Mouse (Mus musculus) left cerebral cortex, adult 2 months (tissue): ENCODE data around the gene Clic3. TPM values are rescaled to one million over a fixed set of nuclear protein-coding genes. Genes with fewer than 3 reads are reported as not detected.

Source experiments
- DNase-seq, 2 experiments: peaks; one replicate each; pipeline ENCODE4 v3.0.0; 2021 to 2022; ENCODE audit warnings: low spot score in 2 of 2, mixed read lengths in 1 of 2; ENCODE audit errors: extremely low spot score in 1 of 2
- H3K27ac ChIP-seq: fragments of 200-600 bp; 2 replicates; pipeline ENCODE4 v1.8.1; 2022
- H3K4me3 ChIP-seq: fragments of 200-600 bp; 2 replicates; pipeline ENCODE4 v1.8.1; 2022
- CTCF ChIP-seq: fragments of 200-600 bp; IDR thresholded peaks from 2 replicates; pipeline ENCODE4 v1.8.1; 2022; ENCODE audit warnings: antibody characterized with exemption, mild to moderate bottlenecking, moderate library complexity
- intact Hi-C: fragments of 180-260 bp; cut with DNase I; formaldehyde crosslinking; loops from one replicate; pipeline ENCODE4 v1.15.1; 2025
- total RNA-seq, 2 experiments: library from RNA; stranded (reverse); gene quantifications; 2 replicates each; pipeline ENCODE4 v1.2.3; 2021

The Clic3 gene
- total RNA-seq, 2 experiments from 2014 or later: not detected

- H3K27ac ChIP-seq: no peak overlapping the region
- DNase-seq: no peak
- intact Hi-C loops: no loop called here
- H3K4me3 ChIP-seq: no peak overlapping the region
- TF ChIP-seq CTCF: no peak
These were observed 3.7 kb upstream of the Clic3 start for GRCm38 (mm10) chr2:25452951-25453350.

DNA sequence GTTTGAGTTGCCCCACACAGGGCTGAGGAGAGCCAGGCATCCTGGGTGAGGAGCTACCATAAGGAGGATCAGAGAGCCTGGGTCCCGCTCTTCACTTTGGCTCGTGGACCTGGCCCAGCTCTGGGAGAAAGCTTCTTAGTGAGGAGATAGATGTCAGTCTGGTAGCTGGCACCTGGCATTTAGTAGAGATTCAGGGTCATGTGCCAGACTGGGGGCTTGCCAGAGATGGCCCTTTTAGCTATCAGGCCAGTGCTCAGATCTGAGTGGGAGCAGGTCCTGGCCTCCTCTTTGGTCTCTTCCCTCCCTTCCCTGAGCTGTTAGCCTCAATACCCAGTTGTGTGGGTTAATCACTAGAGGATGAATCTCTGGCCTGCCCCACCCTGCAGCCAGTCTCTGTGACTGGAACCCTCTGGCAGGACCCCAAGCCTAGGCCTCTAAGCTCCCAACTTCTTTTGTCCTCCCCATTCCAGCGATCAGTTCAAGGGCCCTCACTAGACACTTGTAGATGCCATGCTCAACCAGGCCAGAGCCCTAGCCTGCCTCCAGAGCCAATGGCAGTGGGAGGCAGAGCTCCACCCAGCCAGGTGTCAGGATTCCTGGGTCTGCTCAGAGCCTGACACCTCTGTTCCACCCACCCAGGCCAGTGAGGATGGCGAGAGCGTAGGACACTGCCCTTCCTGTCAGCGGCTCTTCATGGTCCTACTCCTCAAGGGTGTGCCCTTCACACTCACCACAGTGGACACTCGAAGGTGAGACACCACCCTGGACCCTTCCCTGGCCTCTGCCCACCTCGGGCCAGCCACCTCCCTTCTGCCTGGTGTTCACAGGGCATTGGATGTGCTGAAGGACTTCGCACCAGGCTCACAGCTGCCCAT is 621 bp downstream of the Clic3 start:
- no peak for DNase-seq
- Histone ChIP-seq H3K4me3 (no peak overlapping the region), H3K27ac (no peak overlapping the region)
- TF ChIP-seq CTCF: no peak
- intact Hi-C loops: no loop called here

DNA sequence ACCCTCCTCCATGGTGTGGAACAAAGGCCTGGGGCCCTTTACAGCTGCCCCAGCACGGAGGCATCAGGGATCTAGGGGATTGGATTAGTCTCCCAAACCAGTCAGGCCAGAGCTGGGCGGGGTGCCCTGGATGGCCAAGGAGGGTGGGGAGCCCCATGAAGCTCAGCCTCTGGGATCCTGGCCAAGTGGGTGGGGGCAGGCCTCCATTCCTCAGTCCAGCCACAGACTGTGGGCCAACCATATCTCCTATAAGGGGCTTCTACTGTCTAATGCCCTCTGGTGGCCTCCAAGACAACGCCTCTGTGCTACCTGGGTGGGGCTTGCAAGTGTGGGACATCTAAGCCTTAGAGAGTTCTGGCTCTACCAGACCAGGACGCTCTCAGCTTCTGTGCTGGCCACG is 2.3 kb downstream of the Clic3 start:
- no peak for DNase-seq
- Histone ChIP-seq H3K27ac (no peak overlapping the region), H3K4me3 (no peak overlapping the region)
- TF ChIP-seq CTCF: no peak
- intact Hi-C loops: no loop called here

DNA sequence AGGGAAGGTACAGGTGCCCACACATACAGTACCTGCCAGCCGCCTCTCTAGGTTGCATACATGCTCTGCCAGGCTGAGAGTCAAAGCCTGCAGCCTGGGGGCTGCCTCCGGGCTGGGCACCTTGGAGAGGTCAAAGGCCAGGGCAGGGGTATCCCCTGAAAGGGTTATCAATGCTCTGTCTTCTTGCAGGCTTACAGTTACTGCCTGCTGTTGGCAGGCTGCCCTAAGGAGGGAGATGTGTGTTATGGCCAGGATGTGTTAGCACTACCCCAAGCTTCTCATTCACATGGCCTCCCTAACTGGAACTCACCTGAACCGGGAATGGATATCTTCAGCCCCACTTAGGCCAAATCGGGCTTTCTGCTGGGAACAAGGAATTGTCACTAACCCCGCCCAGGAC is 3.5 kb downstream of the Clic3 start:
- DNase-seq: peak in 1 of 2 experiments; percentile 26
- Histone ChIP-seq H3K27ac (peak overlapping the region; percentile 98), H3K4me3 (peak overlapping the region; percentile 93)
- no peak for TF ChIP-seq CTCF
- intact Hi-C loops: loop anchor here (2.0 kb wide), 2 partner anchors 31 to 41 kb away; partner anchors contain the start of genes Abca2, C8g and Fbxw5

DNA sequence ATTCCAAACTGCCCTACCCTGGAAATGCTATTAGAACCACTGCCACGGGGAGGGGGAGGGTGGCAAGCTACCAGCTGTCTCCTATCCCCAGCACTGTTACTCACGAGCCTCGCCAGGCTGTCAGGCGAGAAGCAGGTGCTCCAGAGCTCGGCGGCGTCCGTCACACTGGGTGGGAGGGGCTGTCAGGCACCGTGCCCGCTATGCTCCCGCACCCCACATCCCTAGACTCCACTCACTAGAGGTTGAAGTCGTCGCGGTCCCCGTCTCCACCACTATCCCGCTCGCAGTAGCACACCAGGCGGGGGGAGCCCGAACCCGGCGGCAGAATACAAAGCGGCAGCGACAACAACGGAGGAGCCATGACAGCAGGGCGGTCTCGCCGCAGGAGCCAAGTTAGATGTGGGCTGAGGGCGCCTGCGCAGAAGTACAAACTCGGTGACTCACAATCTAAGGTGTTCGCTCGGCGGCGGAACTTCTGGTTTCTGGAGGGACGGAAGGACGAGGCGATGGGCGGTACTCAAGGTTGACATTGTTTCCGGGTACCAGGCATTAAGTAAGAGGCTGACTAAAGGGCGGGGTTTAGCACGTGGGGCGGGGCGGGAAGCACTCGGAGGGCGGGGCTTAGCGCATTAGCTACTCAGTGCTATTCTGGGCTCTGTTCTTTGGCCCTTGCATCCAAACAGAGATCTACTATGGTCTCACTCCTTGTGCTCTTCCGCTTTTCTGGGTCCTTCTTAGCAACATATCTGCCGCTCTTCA is 4.1 kb downstream of the Clic3 start, which contains the start of gene Paxx:
Paxx (minus strand) TSS at position 544 of the 759 bp plus-strand sequence.
- no peak for TF ChIP-seq CTCF
- intact Hi-C loops: loop anchor here (2.0 kb wide), 2 partner anchors 32 to 40 kb away; partner anchors contain the start of genes Abca2, C8g and Fbxw5
- peak within 1 kb of the TSS; percentile 93 for H3K4me3 ChIP-seq
- DNase-seq: peak; percentile 88 to 91
- H3K27ac ChIP-seq: peak within 1 kb of the TSS; percentile 98

DNA sequence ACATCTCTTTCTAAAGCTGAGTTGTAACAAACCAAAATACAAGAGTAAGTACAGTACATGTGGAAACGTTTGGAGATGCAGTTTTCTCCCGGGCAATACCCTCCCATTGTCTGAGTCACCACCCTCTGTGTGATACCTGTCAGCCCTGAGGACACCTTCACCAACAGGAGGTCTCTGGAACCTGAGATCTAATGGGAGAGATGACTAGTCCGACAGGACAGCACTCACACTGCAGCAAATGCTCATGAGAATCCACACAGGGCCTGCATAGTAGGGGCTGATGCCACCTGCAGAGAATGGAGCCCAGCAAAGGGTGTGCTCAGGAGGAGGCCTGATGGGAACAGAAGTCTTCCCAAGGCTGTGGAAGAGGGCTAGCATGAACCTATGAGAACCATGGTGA is 4.8 kb downstream of the Clic3 start:
- intact Hi-C loops: loop anchor here (2.0 kb wide), 2 partner anchors 33 to 39 kb away; partner anchors contain the start of genes Abca2, C8g and Fbxw5
- TF ChIP-seq CTCF: no peak
- DNase-seq: no peak
- Histone ChIP-seq H3K27ac (peak overlapping the region; percentile 88), H3K4me3 (peak overlapping the region; percentile 93)

DNA sequence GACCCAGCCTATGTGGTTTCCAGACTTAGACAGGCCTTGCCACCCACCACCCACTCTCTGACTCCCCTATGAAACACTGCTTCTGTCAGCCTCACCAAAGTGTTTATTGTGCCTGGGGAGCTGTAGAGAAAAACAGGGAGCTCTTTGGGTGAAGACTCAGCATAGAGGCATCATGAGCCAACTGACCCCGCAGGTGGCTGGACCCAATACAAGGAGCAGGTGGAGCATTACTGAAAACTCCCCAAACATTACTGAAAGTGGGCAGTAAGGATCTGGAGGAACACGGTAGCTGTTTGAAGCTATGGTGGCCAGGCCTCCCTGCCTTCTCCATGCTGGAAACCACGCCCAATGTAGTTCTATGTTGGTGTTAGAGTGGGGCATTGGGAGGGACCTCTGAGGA is 7.0 kb downstream of the Clic3 start:
- DNase-seq: no peak
- Histone ChIP-seq H3K4me3 (no peak overlapping the region), H3K27ac (no peak overlapping the region)
- no peak for TF ChIP-seq CTCF
- intact Hi-C loops: no loop called here

GRCm38 (mm10) chr2:25465256-25465655 is 8.6 kb downstream of the Clic3 start:
- Histone ChIP-seq H3K4me3 (no peak overlapping the region), H3K27ac (no peak overlapping the region)
- intact Hi-C loops: no loop called here
- DNase-seq: no peak
- no peak for TF ChIP-seq CTCF

DNA sequence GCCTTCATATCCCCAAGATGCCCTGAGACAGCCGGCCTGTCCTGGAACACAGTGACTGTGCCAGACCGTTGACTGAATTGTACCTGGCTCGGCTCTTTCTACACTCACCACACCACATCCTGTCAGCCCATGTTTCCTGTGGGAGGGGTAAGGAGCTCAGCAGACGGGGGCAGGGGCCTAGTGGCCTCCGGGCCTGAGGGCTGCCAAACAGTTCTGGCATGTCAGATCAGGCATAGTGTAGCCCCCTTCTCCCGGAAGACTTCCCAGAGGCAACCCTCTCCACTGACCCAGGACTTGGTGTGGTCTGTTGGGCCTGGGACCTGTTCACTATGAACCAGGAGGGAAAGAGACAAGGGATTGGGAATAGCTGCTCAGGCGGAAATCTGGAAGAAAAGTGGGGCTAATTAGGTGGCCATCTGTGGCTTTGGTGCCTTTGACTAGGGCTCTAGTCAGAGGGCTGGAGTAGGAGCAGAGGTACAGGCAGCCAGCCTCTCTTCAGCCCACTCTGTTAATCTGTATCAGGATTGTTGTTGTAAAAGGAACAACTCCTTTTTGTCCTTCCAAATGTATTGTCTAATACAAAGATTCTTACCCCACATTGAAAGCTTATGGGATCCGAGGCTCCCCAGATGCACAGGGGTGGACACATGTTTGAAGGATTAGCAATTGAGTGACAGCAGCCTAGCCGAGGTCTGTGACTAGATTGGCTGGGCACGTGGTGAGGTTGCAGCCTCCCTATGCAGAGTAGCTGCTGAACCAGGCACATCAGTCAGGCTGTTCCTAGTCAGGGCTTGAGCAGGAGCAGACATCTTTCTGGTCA is 9.4 kb downstream of the Clic3 start:
- no peak for DNase-seq
- no peak overlapping the region for H3K27ac ChIP-seq
- no peak for TF ChIP-seq CTCF
- no peak overlapping the region for H3K4me3 ChIP-seq
- intact Hi-C loops: no loop called here

GRCm38 (mm10) chr2:25467606-25468303 is 11.1 kb downstream of the Clic3 start:
- no peak for TF ChIP-seq CTCF
- Histone ChIP-seq H3K4me3 (no peak overlapping the region), H3K27ac (no peak overlapping the region)
- intact Hi-C loops: no loop called here
- DNase-seq: no peak
